Mouse (Mus musculus) hindbrain, embryonic 10.5 days (tissue): ENCODE results near the gene Rgl1. TPM values are rescaled to one million over a fixed set of nuclear protein-coding genes. Genes with fewer than 3 reads are reported as not detected.
A peak's percentile ranks its signal among the peaks of the same experiment; 100 is the strongest.
"Not testable (repeated sequence)": the region's sequence is repeated elsewhere in the genome, so short reads cannot be mapped to it uniquely, and the experiment has no call there.

Experiments
- DNase-seq: peaks from one replicate; pipeline ENCODE4 v3.0.0-alpha.2; 2017; ENCODE audit warnings: low spot score
- H3K27ac ChIP-seq: fragments of 300-500 bp; sonication (generic); 2 replicates; pipeline ENCODE4 v1.5.1; 2016; ENCODE audit warnings: mild to moderate bottlenecking, moderate library complexity
- H3K27me3 ChIP-seq: fragments of 300-500 bp; sonication (generic); 2 replicates; pipeline ENCODE4 v1.6.1; 2016; ENCODE audit warnings: mild to moderate bottlenecking; ENCODE audit not compliant: poor library complexity, insufficient read depth, severe bottlenecking
- H3K36me3 ChIP-seq: fragments of 300-500 bp; sonication (generic); 2 replicates; pipeline ENCODE4 v1.6.1; 2016; ENCODE audit warnings: mild to moderate bottlenecking, moderate library complexity
- H3K4me1 ChIP-seq: fragments of 300-500 bp; sonication (generic); replicated peaks from 2 replicates; pipeline ENCODE4 v1.6.1; 2016; ENCODE audit warnings: mild to moderate bottlenecking
- H3K4me3 ChIP-seq: fragments of 300-500 bp; sonication (generic); 2 replicates; pipeline ENCODE4 v1.5.1; 2016; ENCODE audit warnings: mild to moderate bottlenecking, moderate library complexity
- H3K9me3 ChIP-seq: fragments of 300-500 bp; sonication (generic); 2 replicates; pipeline ENCODE4 v1.6.1; 2016; ENCODE audit warnings: mild to moderate bottlenecking, moderate library complexity
- WGBS: fragments of 180-500 bp; shearing (Covaris S2); methylation state at CpG from one replicate; pipeline ENCODE4 v1.1.7; 2016; 5-methylcytosine and 5-hydroxymethylcytosine counted together
- polyA plus RNA-seq: library from polyadenylated mRNA; unstranded; fragments of >200 nt; fragmentation: Nextera tagmentation; extraction: Ambion mirVana; gene quantifications from 2 replicates; pipeline ENCODE4 v1.2.1, GENCODE M21; 2016

Gene Rgl1
- polyA plus RNA-seq, 1 experiment from 2014 or later, result 27.1 TPM

DNA sequence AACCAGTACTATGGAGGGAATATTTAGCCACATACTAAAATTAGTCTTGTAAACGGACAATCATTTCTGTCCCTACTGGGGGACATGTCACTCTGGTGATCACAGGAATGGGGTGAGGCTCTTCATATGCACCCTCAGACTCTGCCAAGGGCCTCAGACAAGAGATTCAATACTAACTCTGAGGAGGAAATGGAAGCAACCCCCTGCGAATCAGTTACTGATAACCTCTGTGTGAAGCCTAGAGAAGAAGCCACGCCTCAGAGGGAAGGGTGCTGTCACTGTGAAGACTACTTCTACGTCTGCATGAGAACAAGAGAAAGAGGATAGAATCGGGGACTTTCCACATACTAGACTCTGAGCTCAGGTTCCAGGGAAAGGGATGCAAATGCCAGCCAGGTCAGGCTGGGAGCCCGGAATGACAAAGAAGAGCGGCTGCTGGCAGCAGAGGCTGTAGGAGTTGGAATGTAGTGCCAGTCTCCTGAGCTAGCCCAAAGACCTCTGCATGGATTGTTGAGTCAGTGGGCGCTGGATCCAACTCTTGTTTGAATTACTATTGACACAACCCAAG, 29.6 kb upstream of the Rgl1 start:
- WGBS, result 63% methylated on average over 8 of the region's 8 CpGs
- H3K27ac ChIP-seq, result peak overlapping the region; percentile 23; the same call in 1 of the 2 replicates
- no peak overlapping the region for H3K4me3 ChIP-seq
- DNase-seq, result no peak
- H3K9me3 ChIP-seq, result 0 out of 2 replicates have a peak, but pooled peaks cover 4% of the 10 kb centered on the region
- peaks cover 54% of the 10 kb centered on the region for H3K4me1 ChIP-seq
- no peaks in the 10 kb centered on the region for H3K36me3 ChIP-seq
- H3K27me3 ChIP-seq, result no peaks in the 10 kb centered on the region

- H3K4me3 ChIP-seq, result no peak overlapping the region
- WGBS, result 25% methylated on average over 6 of the region's 6 CpGs
- peak; percentile 64 for DNase-seq
These were observed 27.5 kb upstream of the Rgl1 start for GRCm38 (mm10) chr1:152793495-152794130.

GRCm38 (mm10) chr1:152792736-152793494, 26.8 kb upstream of the Rgl1 start:
- Histone ChIP-seq H3K4me1 (peaks cover 53% of the 10 kb centered on the region), H3K27ac (peak overlapping the region; percentile 83), H3K27me3 (no peaks in the 10 kb centered on the region), H3K9me3 (0 out of 2 replicates have a peak, but pooled peaks cover 4% of the 10 kb centered on the region), H3K4me3 (peak overlapping the region; percentile 11; the same call in 1 of the 2 replicates), H3K36me3 (no peaks in the 10 kb centered on the region)
- WGBS, result 9% methylated on average over 12 of the region's 12 CpGs
- DNase-seq, result peak; percentile 64

More at GRCm38 (mm10) chr1:152793495-152794130, 27.5 kb upstream of the Rgl1 start:
- H3K36me3 ChIP-seq, result no peaks in the 10 kb centered on the region
- no peaks in the 10 kb centered on the region for H3K27me3 ChIP-seq
- peaks cover 46% of the 10 kb centered on the region for H3K4me1 ChIP-seq
- H3K9me3 ChIP-seq, result 0 out of 2 replicates have a peak, but pooled peaks cover 4% of the 10 kb centered on the region
- H3K27ac ChIP-seq, result peak overlapping the region; percentile 83

DNA sequence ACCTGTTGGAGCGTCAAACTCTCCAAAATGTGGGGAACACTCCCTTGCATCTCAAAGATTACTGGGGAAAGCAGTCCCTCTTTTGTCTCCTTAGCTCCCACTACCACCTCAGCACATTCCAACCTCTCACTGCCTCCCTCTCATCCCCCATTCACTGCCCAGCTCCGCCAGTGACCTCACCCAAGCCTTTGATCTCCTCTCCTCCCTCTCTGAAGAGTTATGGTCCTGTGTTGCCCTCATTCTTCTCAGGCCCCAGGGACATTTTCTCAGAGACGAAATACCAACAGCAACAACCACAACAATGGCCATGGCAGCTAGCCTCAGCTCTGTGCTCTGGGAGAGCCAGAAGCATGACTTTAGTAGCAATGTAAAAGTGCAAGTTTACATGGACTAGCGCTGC, 25.1 kb upstream of the Rgl1 start:
- Histone ChIP-seq H3K27ac (peak overlapping the region; percentile 83), H3K9me3 (0 out of 2 replicates have a peak, but pooled peaks cover 4% of the 10 kb centered on the region), H3K4me1 (peaks cover 59% of the 10 kb centered on the region)

GRCm38 (mm10) chr1:152790821-152791220, 24.7 kb upstream of the Rgl1 start:
- H3K27ac ChIP-seq, result peak overlapping the region; percentile 83
- no peak for DNase-seq
- 21% methylated on average over 6 of the region's 6 CpGs for WGBS
- peaks cover 55% of the 10 kb centered on the region for H3K4me1 ChIP-seq
- no peaks in the 10 kb centered on the region for H3K27me3 ChIP-seq
- no peaks in the 10 kb centered on the region for H3K36me3 ChIP-seq
- 0 out of 2 replicates have a peak, but pooled peaks cover 4% of the 10 kb centered on the region for H3K9me3 ChIP-seq
- H3K4me3 ChIP-seq, result no peak overlapping the region

More for the DNA sequence above, 25.1 kb upstream of the Rgl1 start:
- H3K36me3 ChIP-seq, result no peaks in the 10 kb centered on the region
- 21% methylated on average over 4 of the region's 4 CpGs for WGBS
- H3K27me3 ChIP-seq, result no peaks in the 10 kb centered on the region
- no peak overlapping the region for H3K4me3 ChIP-seq
- peak; percentile 27 for DNase-seq

GRCm38 (mm10) chr1:152790254-152790653, 24.1 kb upstream of the Rgl1 start:
- Histone ChIP-seq H3K36me3 (no peaks in the 10 kb centered on the region), H3K27me3 (no peaks in the 10 kb centered on the region), H3K27ac (peak overlapping the region; percentile 83; the same call in 1 of the 2 replicates), H3K9me3 (0 out of 2 replicates have a peak, but pooled peaks cover 4% of the 10 kb centered on the region), H3K4me1 (peaks cover 54% of the 10 kb centered on the region), H3K4me3 (no peak overlapping the region)
- DNase-seq, result peak; percentile 48
- WGBS, result 27% methylated on average over 12 of the region's 12 CpGs

DNA sequence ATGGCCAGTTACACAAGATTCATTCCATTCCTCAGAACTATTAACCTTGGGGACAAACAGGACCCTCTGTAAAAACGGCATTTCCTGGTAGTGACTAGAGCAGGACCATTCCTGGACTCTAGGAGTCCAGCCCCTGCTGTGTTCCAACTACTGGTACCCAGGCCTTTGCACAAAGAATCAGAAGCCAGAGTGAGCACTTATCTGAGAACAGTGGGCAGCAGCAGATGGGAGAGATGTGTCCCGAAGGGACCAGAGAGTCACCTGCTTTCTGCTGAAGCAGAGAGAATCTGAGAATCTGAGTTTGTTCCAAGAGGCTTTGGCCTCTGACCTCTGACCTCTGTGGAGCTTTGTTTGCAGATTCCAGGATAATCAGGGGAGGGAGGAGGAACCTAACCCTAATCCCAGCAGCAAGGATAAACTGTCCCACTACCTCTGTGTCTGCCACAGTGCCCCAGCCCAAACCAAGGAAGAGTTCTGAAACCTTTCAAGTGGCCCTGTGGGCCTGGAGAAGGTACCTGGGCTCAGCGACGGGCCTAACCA, 22.0 kb upstream of the Rgl1 start:
- H3K27ac ChIP-seq, result peak overlapping the region; percentile 66
- no peaks in the 10 kb centered on the region for H3K27me3 ChIP-seq
- 35% methylated on average over 4 of the region's 4 CpGs for WGBS
- peaks cover 39% of the 10 kb centered on the region for H3K4me1 ChIP-seq
- DNase-seq, result peak; percentile 32
- H3K36me3 ChIP-seq, result no peaks in the 10 kb centered on the region
- H3K9me3 ChIP-seq, result 0 out of 2 replicates have a peak, but pooled peaks cover 4% of the 10 kb centered on the region
- no peak overlapping the region for H3K4me3 ChIP-seq

GRCm38 (mm10) chr1:152786953-152787352, 20.8 kb upstream of the Rgl1 start:
- H3K27me3 ChIP-seq, result no peaks in the 10 kb centered on the region
- H3K4me3 ChIP-seq, result no peak overlapping the region
- 92% methylated on average over 4 of the region's 4 CpGs for WGBS
- no peak for DNase-seq
- H3K9me3 ChIP-seq, result 0 out of 2 replicates have a peak, but pooled peaks cover 3% of the 10 kb centered on the region
- H3K4me1 ChIP-seq, result peaks cover 29% of the 10 kb centered on the region
- no peak overlapping the region; the same call in 1 of the 2 replicates for H3K27ac ChIP-seq
- no peaks in the 10 kb centered on the region for H3K36me3 ChIP-seq

DNA sequence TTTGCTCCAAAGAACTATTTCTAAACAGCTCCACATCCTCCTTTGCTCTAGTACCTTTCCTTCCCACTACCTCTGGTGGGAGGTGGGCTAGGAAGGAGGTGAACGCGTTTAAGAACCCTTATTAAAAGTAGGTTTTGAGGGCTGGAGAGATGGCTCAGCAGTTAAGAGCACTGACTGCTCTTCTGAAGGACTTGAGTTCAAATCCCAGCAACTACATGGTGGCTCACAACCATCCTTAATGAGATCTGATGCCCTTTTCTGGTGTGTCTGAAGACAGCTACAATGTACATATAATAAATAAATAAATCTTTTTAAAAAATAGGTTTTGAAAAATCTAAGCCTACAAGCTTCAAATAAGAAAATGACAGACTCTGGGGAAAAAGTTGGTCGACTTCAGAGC, 19.3 kb upstream of the Rgl1 start:
- not testable (repeated sequence) for H3K27me3 ChIP-seq, H3K9me3 ChIP-seq, H3K27ac ChIP-seq, H3K36me3 ChIP-seq, H3K4me3 ChIP-seq, DNase-seq
- peaks cover 17% of the 10 kb centered on the region for H3K4me1 ChIP-seq
- WGBS, result 90% methylated on average over 3 of the region's 3 CpGs

- no peaks in the 10 kb centered on the region for H3K36me3 ChIP-seq
- no peaks in the 10 kb centered on the region for H3K27me3 ChIP-seq
- H3K4me1 ChIP-seq, result peaks cover 14% of the 10 kb centered on the region
- H3K9me3 ChIP-seq, result no peaks in the 10 kb centered on the region
- no peak overlapping the region for H3K4me3 ChIP-seq
- no peak for DNase-seq
- H3K27ac ChIP-seq, result no peak overlapping the region
- 96% methylated on average over 8 of the region's 8 CpGs for WGBS
These were observed 18.5 kb upstream of the Rgl1 start for GRCm38 (mm10) chr1:152784620-152785019.

DNA sequence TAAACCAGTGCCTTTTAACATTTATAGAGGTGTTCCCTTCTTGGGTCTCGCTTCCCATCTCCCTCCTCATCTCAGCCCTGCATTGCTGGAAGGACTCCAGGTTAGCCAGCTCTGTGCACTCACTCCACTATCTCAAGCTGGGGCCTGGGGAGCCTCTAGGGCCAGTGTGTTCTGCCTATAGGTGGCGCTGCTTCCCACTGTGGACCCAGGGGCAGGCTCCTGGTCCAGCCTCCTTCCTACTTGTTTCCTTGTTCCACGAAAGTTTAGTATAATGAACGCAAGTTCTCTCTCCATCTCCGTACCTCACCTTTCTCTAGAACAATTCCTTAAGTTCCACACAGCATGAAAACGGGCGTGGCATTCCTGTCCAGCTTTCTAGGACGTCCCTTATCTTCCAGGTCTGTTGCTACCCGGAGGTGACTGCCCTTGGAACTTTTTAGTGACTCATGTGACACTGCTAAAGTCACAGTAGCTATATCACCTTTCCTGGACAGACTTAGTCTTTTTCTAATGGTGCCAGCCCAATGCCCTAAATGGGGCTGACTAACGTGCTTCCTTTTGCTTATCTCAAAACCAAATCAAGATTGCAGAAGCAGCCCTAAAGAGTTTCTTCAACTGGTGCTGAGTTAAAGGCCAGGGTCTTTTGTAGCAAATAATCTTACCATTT, 13.1 kb upstream of the Rgl1 start:
- Histone ChIP-seq H3K9me3 (no peaks in the 10 kb centered on the region), H3K4me3 (no peak overlapping the region), H3K4me1 (no peaks in the 10 kb centered on the region), H3K27me3 (no peaks in the 10 kb centered on the region), H3K27ac (no peak overlapping the region), H3K36me3 (peaks cover 25% of the 10 kb centered on the region)
- DNase-seq, result peak; percentile 69
- 41% methylated on average over 10 of the region's 10 CpGs for WGBS

DNA sequence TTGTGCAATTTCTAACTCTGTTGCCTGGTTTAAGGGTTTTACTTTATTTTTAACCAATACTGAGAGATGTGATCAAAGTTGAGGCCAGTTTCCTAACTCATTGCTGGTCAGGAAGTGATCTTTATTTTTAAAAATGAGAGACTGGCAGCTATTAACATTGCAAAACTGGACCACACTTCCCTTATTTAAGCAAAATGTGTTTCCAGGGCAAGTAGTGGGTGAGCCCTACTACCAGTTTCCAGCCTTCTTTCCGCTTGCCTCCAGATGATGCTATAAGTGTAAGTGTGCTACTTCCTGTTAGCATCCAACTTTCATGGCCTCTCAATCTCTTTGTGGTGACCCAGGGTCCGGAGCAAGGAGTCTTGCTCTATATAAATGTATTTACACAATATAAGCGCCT, 8.4 kb upstream of the Rgl1 start:
- H3K36me3 ChIP-seq, result peaks cover 67% of the 10 kb centered on the region
- not testable (repeated sequence) for H3K4me3 ChIP-seq, H3K27ac ChIP-seq, H3K4me1 ChIP-seq, DNase-seq, H3K9me3 ChIP-seq, H3K27me3 ChIP-seq
- WGBS, result 97% methylated on average over 3 of the region's 3 CpGs
